Mouse (Mus musculus) forebrain, postnatal 0 days (tissue): ENCODE measurements around the gene Ucp1. TPM values are rescaled to one million over a fixed set of nuclear protein-coding genes. Genes with fewer than 3 reads are reported as not detected.

Experiments
- ATAC-seq: fragments of 200-750 bp; cut with Nextera tagmentation; 2 replicates; pipeline ENCODE4 v1.8.0; 2017; ENCODE audit warnings: mild to moderate bottlenecking, moderate library complexity
- DNase-seq: peaks from one replicate; pipeline ENCODE4 v3.0.0-alpha.2; 2015
- H3K27ac ChIP-seq: fragments of 300-500 bp; sonication (generic); 2 replicates; pipeline ENCODE4 v1.5.1; 2014; ENCODE audit warnings: low read depth, mild to moderate bottlenecking, antibody characterized with exemption, low read length, moderate library complexity, mixed read lengths
- H3K27me3 ChIP-seq: fragments of 300-500 bp; sonication (generic); 2 replicates; pipeline ENCODE4 v1.6.1; 2014; ENCODE audit warnings: mild to moderate bottlenecking, low read length, mixed read lengths; ENCODE audit not compliant: insufficient read depth
- H3K36me3 ChIP-seq: fragments of 300-500 bp; sonication (generic); 2 replicates; pipeline ENCODE4 v1.6.1; 2014; ENCODE audit warnings: mild to moderate bottlenecking, moderate library complexity; ENCODE audit not compliant: insufficient read depth
- H3K4me1 ChIP-seq: fragments of 300-500 bp; sonication (generic); 2 replicates; pipeline ENCODE4 v1.6.1; 2014; ENCODE audit warnings: antibody characterized with exemption; ENCODE audit not compliant: insufficient read depth
- H3K4me2 ChIP-seq: fragments of 300-500 bp; sonication (generic); 2 replicates; pipeline ENCODE4 v1.6.1; 2014; ENCODE audit warnings: low read depth, mild to moderate bottlenecking, moderate library complexity
- H3K4me3 ChIP-seq: fragments of 300-500 bp; sonication (generic); 2 replicates; pipeline ENCODE4 v1.5.1; 2014; ENCODE audit warnings: low read depth, low read length, mixed read lengths
- H3K9ac ChIP-seq: fragments of 300-500 bp; sonication (generic); 2 replicates; pipeline ENCODE4 v1.6.1; 2014; ENCODE audit warnings: mild to moderate bottlenecking
- H3K9me3 ChIP-seq: fragments of 300-500 bp; sonication (generic); 2 replicates; pipeline ENCODE4 v1.6.1; 2016; ENCODE audit warnings: low read length
- CTCF ChIP-seq: sonication (generic); IDR thresholded peaks from 2 replicates; pipeline ENCODE4 v1.5.1; 2016; ENCODE audit warnings: antibody characterized with exemption, control low read depth, low read depth
- WGBS: fragments of 180-500 bp; shearing (Covaris S2); extraction: QIAGEN DNeasy Blood & Tissue Kit; methylation state at CpG from one replicate; pipeline ENCODE4 v1.1.7; 2014; 5-methylcytosine and 5-hydroxymethylcytosine counted together
- polyA plus RNA-seq: library from polyadenylated mRNA; unstranded; fragments of >200 nt; fragmentation: Nextera tagmentation; extraction: Ambion mirVana; gene quantifications from 2 replicates; pipeline ENCODE4 v1.2.1, GENCODE M21; 2015
- total RNA-seq: library from RNA; depleted of rRNA; stranded (reverse); fragments of >200 nt; gene quantifications from 2 replicates; pipeline ENCODE4 v1.2.3, GENCODE M21; 2014; rRNA removed

Gene Ucp1
- total RNA-seq (0.85 TPM in 1 of 2 replicates, not detected in the other), polyA plus RNA-seq (not detected in 2 replicates)

GRCm38 (mm10) chr8:83290176-83290575 lies at the start of gene Ucp1:
Gene Ucp1 (plus strand): TSS chr8:83290352.
- H3K27ac ChIP-seq, result no peak within 1 kb of the TSS
- H3K36me3 ChIP-seq, result no peaks in the 10 kb centered on the region
- no peaks in the 10 kb centered on the region for H3K4me1 ChIP-seq
- no peaks in the 10 kb centered on the region for H3K9me3 ChIP-seq
- 5% methylated on average over 20 of the region's 20 CpGs for WGBS
- peak within 1 kb of the TSS; percentile 46 for H3K4me2 ChIP-seq
- ATAC-seq (no peak), DNase-seq (no peak)
- peaks cover 12% of the 10 kb centered on the region; the same call in 1 of the 2 replicates for H3K27me3 ChIP-seq
- no peak within 1 kb of the TSS for H3K9ac ChIP-seq
- peak within 1 kb of the TSS; percentile 17 for H3K4me3 ChIP-seq
- TF ChIP-seq CTCF, result peak; percentile 20; the same call in 1 of the 2 replicates

GRCm38 (mm10) chr8:83244151-83244550 lies 46.0 kb upstream of the Ucp1 start:
- Histone ChIP-seq H3K36me3 (peaks cover 19% of the 10 kb centered on the region), H3K27ac (no peak overlapping the region), H3K4me2 (no peak overlapping the region), H3K4me1 (no peaks in the 10 kb centered on the region), H3K4me3 (no peak overlapping the region), H3K9me3 (no peaks in the 10 kb centered on the region), H3K27me3 (no peaks in the 10 kb centered on the region), H3K9ac (no peak overlapping the region)
- 81% methylated on average over 7 of the region's 7 CpGs for WGBS
- TF ChIP-seq CTCF, result no peak
- peak; percentile 66 for ATAC-seq
- no peak for DNase-seq

GRCm38 (mm10) chr8:83250858-83251257 lies 39.3 kb upstream of the Ucp1 start:
- WGBS, result 82% methylated on average over 6 of the region's 6 CpGs
- no peak for TF ChIP-seq CTCF
- Histone ChIP-seq H3K4me2 (no peak overlapping the region), H3K27ac (no peak overlapping the region), H3K4me1 (no peaks in the 10 kb centered on the region), H3K27me3 (no peaks in the 10 kb centered on the region), H3K9me3 (no peaks in the 10 kb centered on the region), H3K9ac (no peak overlapping the region), H3K36me3 (peaks cover 45% of the 10 kb centered on the region), H3K4me3 (no peak overlapping the region)
- ATAC-seq, result no peak
- no peak for DNase-seq

GRCm38 (mm10) chr8:83251362-83252246 lies 38.5 kb upstream of the Ucp1 start:
- DNase-seq, result no peak
- Histone ChIP-seq H3K9me3 (no peaks in the 10 kb centered on the region), H3K36me3 (peaks cover 50% of the 10 kb centered on the region), H3K4me1 (no peaks in the 10 kb centered on the region), H3K9ac (no peak overlapping the region), H3K4me2 (no peak overlapping the region), H3K27ac (no peak overlapping the region), H3K27me3 (no peaks in the 10 kb centered on the region), H3K4me3 (no peak overlapping the region)
- WGBS, result 36% methylated on average over 14 of the region's 14 CpGs
- no peak for TF ChIP-seq CTCF
- ATAC-seq, result no peak

- Histone ChIP-seq H3K4me3 (no peak overlapping the region), H3K9me3 (no peaks in the 10 kb centered on the region), H3K27me3 (no peaks in the 10 kb centered on the region), H3K4me1 (no peaks in the 10 kb centered on the region), H3K36me3 (peaks cover 50% of the 10 kb centered on the region), H3K9ac (no peak overlapping the region), H3K4me2 (no peak overlapping the region), H3K27ac (no peak overlapping the region)
- DNase-seq (no peak), ATAC-seq (no peak)
- WGBS, result 80% methylated on average over 5 of the region's 5 CpGs
- TF ChIP-seq CTCF, result no peak
These were observed 37.4 kb upstream of the Ucp1 start for GRCm38 (mm10) chr8:83252791-83253190.

GRCm38 (mm10) chr8:83257631-83258030 lies 32.5 kb upstream of the Ucp1 start:
- peaks cover 62% of the 10 kb centered on the region for H3K36me3 ChIP-seq
- 95% methylated on average over 5 of the region's 5 CpGs for WGBS

More at GRCm38 (mm10) chr8:83257631-83258030, 32.5 kb upstream of the Ucp1 start:
- DNase-seq (no peak), ATAC-seq (no peak)
- no peak for TF ChIP-seq CTCF
- H3K27ac ChIP-seq, result no peak overlapping the region
- H3K4me3 ChIP-seq, result no peak overlapping the region
- no peaks in the 10 kb centered on the region for H3K27me3 ChIP-seq
- H3K9ac ChIP-seq, result no peak overlapping the region
- no peak overlapping the region for H3K4me2 ChIP-seq
- no peaks in the 10 kb centered on the region for H3K4me1 ChIP-seq
- H3K9me3 ChIP-seq, result no peaks in the 10 kb centered on the region
